Comparison of ENCODE assay signal across 13 mouse cellular contexts in genomic region chr16:42370148-42370547, GRCm38 (mm10). TPM values are rescaled to one million over a fixed set of nuclear protein-coding genes. Genes with fewer than 3 reads are reported as not detected.
A peak's percentile ranks its signal among the peaks of the same experiment; 100 is the strongest.
DNase-seq lines count a peak whose midpoint lies in the region; ATAC-seq lines count a peak whose summit lies in the region.
"Had no signal": no experiment of that assay in that cellular context is flagged by ENCODE, and none has a peak within 500 bp of the region (broad histone marks: within the 10 kb centered on the region; RNA-seq: fewer than 3 reads in every experiment).

No protein-coding gene starts in this region.

- peak; percentile 93 for ATAC-seq in frontal cortex, adult (ENCODE audit: low TSS enrichment)

- DNase-seq in frontal cortex, postnatal 10 days (ENCODE audit: low spot score in 2 of 2) = no peak
- peak; percentile 41 for DNase-seq in right cerebral cortex, adult 18-20 months
- DNase-seq in right cerebral cortex, postnatal 14 days = no peak
- peak; percentile 13 to 16 for DNase-seq in layer of hippocampus, postnatal 14 days (ENCODE audit: low spot score in 2 of 2)
- peak; percentile 28 for DNase-seq in right cerebral cortex, postnatal 25 days
- DNase-seq in heart, postnatal 4 days = no peak
- DNase-seq in thymus, postnatal 10 days (ENCODE audit: low spot score in 2 of 2) = no peak
- DNase-seq: cerebellum, adult 2 months; kidney, adult 11 months; kidney, postnatal 4 days; thymus, postnatal 4 days had no signal

RNA-seq across cellular contexts. Expression of gene Gap43, which starts 29.7 kb away (rescaled TPM):
- 100 to 1,000 TPM; 432 to 438 TPM for total RNA-seq in layer of hippocampus, postnatal 14 days (2021)
- total RNA-seq in heart, postnatal 4 days (2021) = 1 to 10 TPM; 4.0 to 5.3 TPM
- total RNA-seq: granulocyte monocyte progenitor cell, adult 5-6 weeks had no signal

Comparison
In these comparisons a context has a peak if more than half of its experiments do, and no peak if none do; other contexts are left out.
1. DNase-seq: peak in right cerebral cortex, adult 18-20 months (single experiment), layer of hippocampus, postnatal 14 days (2 of 2) and right cerebral cortex, postnatal 25 days (single experiment); none in frontal cortex, postnatal 10 days (0 of 2), right cerebral cortex, postnatal 14 days (single experiment), heart, postnatal 4 days (single experiment) and thymus, postnatal 10 days (0 of 2).
2. RNA of gene Gap43, which starts 29.7 kb away (total RNA-seq): 432 to 438 TPM in layer of hippocampus, postnatal 14 days; 4.0 to 5.3 TPM in heart, postnatal 4 days; every median in the first group is over 10 times any median in the second.